Comparison of ENCODE assay signal across 8 mouse cellular contexts in genomic region chr14:103898689-103899088, GRCm38 (mm10). TPM values are rescaled to one million over a fixed set of nuclear protein-coding genes. Genes with fewer than 3 reads are reported as not detected.
DNase-seq lines count a peak whose midpoint lies in the region; ATAC-seq and TF ChIP-seq lines count a peak whose summit lies in the region.

No protein-coding gene starts in this region.

- H3K4me3 ChIP-seq in lung, embryonic 14.5 days (ENCODE audit: low read depth, low read length): peak overlapping the region; percentile 11; the same call in 1 of the 2 replicates
- no peak overlapping the region for H3K4me3 ChIP-seq in forebrain, embryonic 11.5 days (ENCODE audit: low read depth, low read length)
- H3K4me3 ChIP-seq in intestine, postnatal 0 days (ENCODE audit: low read depth, low read length): peak overlapping the region; percentile 24; the same call in 1 of the 2 replicates
- 0 out of 2 replicates have a peak overlapping the region, but pooled peaks have one; percentile 2 for H3K4me3 ChIP-seq in midbrain, embryonic 11.5 days (ENCODE audit: low read depth, low read length)

- peak overlapping the region; percentile 54 for H3K4me2 ChIP-seq in lung, embryonic 14.5 days
- H3K4me2 ChIP-seq in forebrain, embryonic 11.5 days (ENCODE audit: low read depth, low read length, severe bottlenecking): peak overlapping the region; percentile 48
- H3K4me2 ChIP-seq in intestine, postnatal 0 days (replicated peaks; ENCODE audit: low read depth): peak overlapping the region; percentile 63
- peak overlapping the region; percentile 29 for H3K4me2 ChIP-seq in midbrain, embryonic 11.5 days

- H3K4me1 ChIP-seq in lung, embryonic 14.5 days (ENCODE audit: insufficient read depth): peaks cover 8% of the 10 kb centered on the region
- H3K4me1 ChIP-seq in forebrain, embryonic 11.5 days (replicated peaks; ENCODE audit: control insufficient read depth, insufficient read depth, low read length): peaks cover 6% of the 10 kb centered on the region; the same call in 1 of the 2 replicates
- 0 out of 2 replicates have a peak, but pooled peaks cover 5% of the 10 kb centered on the region for H3K4me1 ChIP-seq in intestine, postnatal 0 days (replicated peaks; ENCODE audit: control insufficient read depth, insufficient read depth, low read length)
- H3K4me1 ChIP-seq in midbrain, embryonic 11.5 days (ENCODE audit: control insufficient read depth, insufficient read depth, low read length): peaks cover 8% of the 10 kb centered on the region

- H3K36me3 ChIP-seq in lung, embryonic 14.5 days (ENCODE audit: insufficient read depth): no peaks in the 10 kb centered on the region
- H3K36me3 ChIP-seq in forebrain, embryonic 11.5 days (ENCODE audit: control insufficient read depth, insufficient read depth, low read length): no peaks in the 10 kb centered on the region
- H3K36me3 ChIP-seq in intestine, postnatal 0 days (ENCODE audit: control insufficient read depth, insufficient read depth): no peaks in the 10 kb centered on the region
- no peaks in the 10 kb centered on the region for H3K36me3 ChIP-seq in midbrain, embryonic 11.5 days (ENCODE audit: control insufficient read depth, insufficient read depth, low read length)

- H3K9ac ChIP-seq in lung, embryonic 14.5 days: no peak overlapping the region
- no peak overlapping the region; the same call in 1 of the 2 replicates for H3K9ac ChIP-seq in forebrain, embryonic 11.5 days (ENCODE audit: low read length)
- H3K9ac ChIP-seq in intestine, postnatal 0 days (ENCODE audit: low read depth, low read length): no peak overlapping the region
- H3K9ac ChIP-seq in midbrain, embryonic 11.5 days (ENCODE audit: low read length): peak overlapping the region; percentile 48

- no peak for TF ChIP-seq CTCF in lung, embryonic 14.5 days (IDR thresholded peaks at IDR 0.05; ENCODE audit: low read depth)
- TF ChIP-seq CTCF in intestine, postnatal 0 days (IDR thresholded peaks at IDR 0.05; ENCODE audit: low read depth): no peak

- no peaks in the 10 kb centered on the region for H3K9me3 ChIP-seq in lung, embryonic 14.5 days (ENCODE audit: low read depth, low read length)
- H3K9me3 ChIP-seq in forebrain, embryonic 11.5 days (ENCODE audit: control insufficient read depth, low read length): no peaks in the 10 kb centered on the region
- no peaks in the 10 kb centered on the region for H3K9me3 ChIP-seq in intestine, postnatal 0 days (ENCODE audit: control insufficient read depth)
- no peaks in the 10 kb centered on the region for H3K9me3 ChIP-seq in midbrain, embryonic 11.5 days (ENCODE audit: control insufficient read depth, low read length)

- peak; percentile 25; the same call in 1 of the 2 replicates for ATAC-seq in lung, embryonic 14.5 days (ENCODE audit: insufficient read depth)
- ATAC-seq in forebrain, embryonic 11.5 days (replicated peaks; ENCODE audit: low FRiP score): peak; percentile 89
- ATAC-seq in intestine, postnatal 0 days: no peak
- peak; percentile 90 for ATAC-seq in midbrain, embryonic 11.5 days (ENCODE audit: low FRiP score)

- no peaks in the 10 kb centered on the region for H3K27me3 ChIP-seq in lung, embryonic 14.5 days (ENCODE audit: insufficient read depth, low read length)
- H3K27me3 ChIP-seq in forebrain, embryonic 11.5 days (ENCODE audit: control insufficient read depth, insufficient read depth, low read length): no peaks in the 10 kb centered on the region
- H3K27me3 ChIP-seq in intestine, postnatal 0 days (replicated peaks; ENCODE audit: control insufficient read depth, insufficient read depth, low read length): no peaks in the 10 kb centered on the region
- no peaks in the 10 kb centered on the region for H3K27me3 ChIP-seq in midbrain, embryonic 11.5 days (ENCODE audit: control insufficient read depth, insufficient read depth, low read length)

- WGBS in lung, embryonic 14.5 days: 21% methylated on average over 9 of the region's 9 CpGs
- 5% methylated on average over 9 of the region's 9 CpGs for WGBS in forebrain, embryonic 11.5 days
- 49% methylated on average over 9 of the region's 9 CpGs for WGBS in intestine, postnatal 0 days
- 6% methylated on average over 9 of the region's 9 CpGs for WGBS in midbrain, embryonic 11.5 days

- H3K27ac ChIP-seq in lung, embryonic 14.5 days (ENCODE audit: low read depth): peak overlapping the region; percentile 59
- H3K27ac ChIP-seq in forebrain, embryonic 11.5 days (ENCODE audit: low read depth, low read length): peak overlapping the region; percentile 60
- H3K27ac ChIP-seq in intestine, postnatal 0 days (ENCODE audit: low read depth, low read length): no peak overlapping the region
- H3K27ac ChIP-seq in midbrain, embryonic 11.5 days (ENCODE audit: low read depth, low read length): peak overlapping the region; percentile 81

- peak; percentile 42 for DNase-seq in lung, embryonic 14.5 days
- no peak for DNase-seq in lung, postnatal 14 days
- peak; percentile 67 for DNase-seq in forebrain, embryonic 11.5 days (ENCODE audit: low spot score)
- DNase-seq in midbrain, embryonic 11.5 days (ENCODE audit: low spot score, missing footprints): no peak
- DNase-seq in spleen, adult 18-20 months: no peak
- no peak for DNase-seq in gastrocnemius, postnatal 25 days
- no peak for DNase-seq in frontal cortex, postnatal 10 days (ENCODE audit: low spot score in 2 of 2)

RNA-seq across cellular contexts. Expression of gene Ednrb, which starts 54.5 kb away (rescaled TPM):
- 136 and 144 TPM in 2 replicates for polyA plus RNA-seq in lung, embryonic 14.5 days (2014; fragmentation: Nextera tagmentation; extraction: Ambion mirVana)
- 56.1 and 58.3 TPM in 2 replicates for polyA plus RNA-seq in forebrain, embryonic 11.5 days (2014; fragmentation: Nextera tagmentation; extraction: Ambion mirVana)
- 70.5 and 74.2 TPM in 2 replicates for polyA plus RNA-seq in intestine, postnatal 0 days (2015; fragmentation: Nextera tagmentation; extraction: Ambion mirVana)
- polyA plus RNA-seq in midbrain, embryonic 11.5 days (2014; fragmentation: Nextera tagmentation; extraction: Ambion mirVana): 103 and 126 TPM in 2 replicates
- 1 to 10 TPM; 6.2 to 9.9 TPM for total RNA-seq in gastrocnemius, postnatal 25 days (2021)

Comparison
In these comparisons a context has a peak if more than half of its experiments do, and no peak if none do; other contexts are left out.
1. DNase-seq: peak in lung, embryonic 14.5 days (single experiment) and forebrain, embryonic 11.5 days (single experiment); none in lung, postnatal 14 days (single experiment), midbrain, embryonic 11.5 days (single experiment), spleen, adult 18-20 months (0 of 2), gastrocnemius, postnatal 25 days (single experiment) and frontal cortex, postnatal 10 days (0 of 2).
2. Peak in every context shown above with its lines, with median percentiles within 50 percentile points of each other: H3K4me2 ChIP-seq.